Mouse (Mus musculus) kidney, postnatal 36 days (tissue): ENCODE results near the gene Use1.

Experiments used
- DNase-seq, 2 experiments: peaks; one replicate each; pipeline ENCODE4 v3.0.0; 2021 to 2022; ENCODE audit warnings: mixed read lengths in 2 of 2

Use1 gene

DNA sequence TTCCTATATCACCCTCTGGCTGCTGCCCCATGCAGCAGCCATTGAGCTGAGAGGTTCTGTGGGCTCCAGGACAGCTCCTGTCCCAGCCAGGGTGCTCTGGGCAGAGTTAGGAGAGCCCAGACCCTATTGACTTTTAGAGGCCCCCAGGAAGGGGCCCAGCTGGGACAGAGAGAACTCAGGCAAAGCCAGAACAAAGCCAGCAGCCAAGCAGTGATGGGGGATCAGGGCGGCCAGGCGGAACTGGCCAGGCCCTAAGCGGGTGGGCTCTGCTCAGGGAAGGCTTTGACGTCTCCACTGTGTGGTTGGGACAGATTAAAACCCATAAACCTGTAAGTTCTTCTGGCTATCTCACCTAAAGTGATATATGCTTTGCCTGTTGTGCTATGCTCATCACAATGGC, 12.4 kb downstream of the Use1 start:
- DNase-seq, result no peak

DNA sequence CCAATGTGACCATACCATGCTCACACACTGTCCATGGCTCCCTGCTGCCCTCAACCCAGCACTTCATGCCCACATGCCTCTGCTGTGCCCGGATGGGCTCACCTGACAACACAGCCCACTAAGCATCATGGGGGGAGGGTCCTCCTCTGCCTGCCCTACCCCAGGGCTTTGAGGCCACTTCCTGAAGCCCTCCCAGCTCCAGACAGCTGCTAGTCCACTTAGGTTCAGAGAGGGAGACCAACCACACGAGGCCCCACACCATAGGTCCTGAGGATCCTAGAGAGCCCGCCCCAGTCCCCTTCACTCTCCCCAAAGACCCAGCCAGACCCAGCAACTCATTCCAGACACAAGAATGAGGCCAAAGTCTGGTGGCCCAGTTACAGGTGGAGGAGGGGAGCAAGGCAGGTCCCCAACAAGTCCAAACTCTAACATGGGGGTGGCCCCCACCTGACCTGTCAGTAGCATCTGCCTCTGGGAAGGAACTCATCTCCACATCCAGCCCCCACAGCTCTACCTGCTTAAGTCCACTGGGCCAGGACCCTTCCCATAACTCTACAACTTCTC, 12.9 kb downstream of the Use1 start:
- peak; percentile 65 to 76 for DNase-seq

DNA sequence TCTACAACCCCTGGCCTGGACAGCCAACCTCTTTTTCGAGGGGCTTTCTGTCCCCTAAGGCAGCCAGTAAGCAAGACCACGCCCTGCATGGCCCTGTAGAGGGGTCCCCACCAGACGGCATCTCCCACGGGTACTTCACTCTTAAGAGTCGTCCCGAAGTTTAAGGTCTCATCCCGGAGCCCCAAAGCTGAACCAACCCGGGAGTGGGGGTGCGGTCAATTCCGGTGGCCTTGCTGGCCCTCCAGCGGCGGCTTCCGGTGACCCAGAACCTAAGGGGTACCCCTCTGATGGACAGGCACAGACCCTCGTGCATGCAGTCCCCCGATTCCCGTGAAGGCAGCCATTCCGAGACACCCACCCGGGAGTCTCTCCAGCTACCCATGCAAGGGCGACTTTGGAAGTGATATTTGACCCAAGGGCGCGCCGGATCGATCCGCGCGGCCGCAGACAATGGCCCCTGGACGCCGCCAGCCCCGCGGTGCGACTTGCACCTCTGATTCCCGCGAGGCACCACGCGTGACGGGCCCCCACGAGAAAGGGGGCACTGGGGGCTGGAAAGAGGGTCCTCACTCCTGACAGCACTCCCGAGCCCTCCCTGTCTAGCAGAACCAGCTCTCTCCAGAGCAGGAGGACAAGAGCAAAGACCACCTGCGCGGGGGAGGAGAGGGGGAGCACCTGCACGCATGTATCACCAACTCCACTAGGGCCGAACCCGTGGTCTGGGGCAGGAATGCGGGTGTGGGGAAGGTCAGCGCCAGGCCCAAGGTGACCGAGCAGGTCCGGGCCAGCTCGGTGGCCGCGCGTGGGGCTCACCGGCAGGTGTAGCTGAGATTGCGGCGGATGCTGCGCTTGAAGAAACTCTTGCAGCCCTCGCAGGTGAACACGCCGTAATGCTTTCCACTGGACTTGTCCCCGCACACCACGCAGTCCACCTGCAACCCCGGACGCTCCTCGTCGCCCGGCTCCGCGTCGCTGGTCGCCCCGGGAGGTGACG, 13.8 kb downstream of the Use1 start:
- DNase-seq, result peak in 1 of 2 experiments; percentile 66

DNA sequence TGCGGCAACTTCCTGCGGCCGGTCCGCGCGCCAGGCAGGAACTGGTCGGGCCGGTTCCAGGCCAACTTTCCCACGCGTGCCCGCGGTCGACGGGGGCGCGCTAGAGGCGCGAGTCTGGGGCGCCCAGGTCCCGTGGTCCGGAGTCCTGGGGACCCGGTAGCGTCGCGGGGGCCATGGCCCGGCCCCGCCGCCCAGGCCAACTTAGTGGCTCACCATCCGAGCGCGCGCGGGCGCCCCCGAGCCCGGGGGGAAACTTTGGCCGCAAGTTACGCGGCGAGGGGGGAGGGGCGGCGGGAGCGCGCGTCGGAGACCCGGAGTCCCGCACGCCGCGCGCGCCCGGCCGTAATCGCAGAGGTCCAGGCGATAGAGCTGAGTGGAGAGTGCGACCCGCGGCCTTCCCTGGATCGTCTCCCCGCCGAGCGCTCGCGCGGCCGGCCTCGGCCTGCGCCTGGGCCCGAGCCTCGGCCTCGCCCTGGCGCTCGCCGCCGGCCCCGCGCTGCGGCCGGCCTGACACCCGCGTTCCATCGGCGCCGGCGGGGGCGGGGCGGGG, 14.8 kb downstream of the Use1 start, which contains the start of gene Nr2f6:
Gene Nr2f6, minus strand, starts transcription at position 540 of the 550 bp plus-strand sequence.
- DNase-seq, result peak; percentile 67 to 86

DNA sequence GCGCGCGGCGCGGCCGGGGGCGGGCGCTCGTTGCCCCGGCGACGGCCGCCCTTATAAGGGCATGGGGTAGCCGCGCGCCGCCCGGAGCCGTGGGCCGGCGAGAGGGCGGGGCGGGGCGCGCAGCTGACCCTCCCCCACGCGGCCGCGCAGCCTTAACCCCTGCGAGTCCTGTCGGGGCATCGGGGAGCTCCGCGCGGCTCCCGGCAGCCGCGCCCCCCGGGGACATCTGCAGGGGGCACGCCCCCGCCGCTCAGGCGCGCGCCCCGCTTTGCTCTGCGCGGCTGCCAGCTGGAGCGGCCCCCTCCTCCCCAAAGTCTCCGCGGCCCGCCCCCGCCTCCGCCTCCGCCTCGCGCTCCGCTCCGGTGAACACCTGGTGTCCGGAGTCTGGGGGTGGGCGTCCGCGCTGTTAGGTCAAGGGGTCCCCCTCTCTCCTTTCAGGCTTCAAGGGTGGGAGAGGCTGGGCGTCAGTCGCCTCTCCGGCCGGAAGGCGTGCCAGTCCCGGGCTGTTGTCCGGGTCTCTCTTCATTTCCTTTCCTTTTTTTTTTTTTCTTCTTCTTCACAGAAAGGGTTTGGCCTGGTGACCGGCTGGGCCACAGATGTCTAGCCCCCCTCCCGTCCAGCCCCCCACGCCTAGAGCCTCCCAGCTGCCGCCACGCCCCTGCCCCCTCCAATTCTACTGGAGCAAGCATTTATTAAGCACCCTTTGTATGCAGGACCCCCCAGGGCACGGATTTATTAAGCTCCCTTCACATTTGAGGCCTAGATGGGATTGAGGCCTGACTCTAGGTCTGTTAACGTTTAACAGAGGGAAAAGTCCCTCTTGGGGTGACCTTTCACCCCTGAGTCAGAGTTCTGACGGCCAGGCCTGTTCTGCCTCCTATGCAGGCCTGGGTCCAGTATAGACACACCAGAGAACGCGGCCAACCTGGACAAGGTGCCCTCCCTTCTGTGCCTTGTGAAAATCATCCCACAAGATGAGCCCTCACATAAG, 15.6 kb downstream of the Use1 start:
- DNase-seq, result peak; percentile 92 to 94

DNA sequence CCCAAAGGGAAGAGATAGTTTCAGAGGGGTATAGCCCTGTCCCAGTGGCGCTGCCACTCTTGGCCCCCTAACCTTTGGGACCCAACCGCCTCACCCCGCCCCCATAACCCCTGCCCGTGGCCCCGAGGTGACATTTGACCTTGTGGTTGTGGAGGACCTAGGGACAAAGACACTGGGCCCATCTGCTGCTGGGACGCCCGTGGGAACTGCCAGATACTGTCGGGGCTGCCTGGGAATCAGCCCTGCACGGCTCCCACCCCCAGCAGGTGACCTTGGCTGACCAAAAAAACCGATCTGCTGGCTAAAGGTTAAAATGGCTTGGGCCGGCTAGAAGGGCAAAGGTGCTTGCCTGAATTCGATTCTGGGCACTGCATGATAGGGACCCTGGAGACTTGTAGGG, 16.7 kb downstream of the Use1 start:
- DNase-seq, result peak in 1 of 2 experiments; percentile 61

DNA sequence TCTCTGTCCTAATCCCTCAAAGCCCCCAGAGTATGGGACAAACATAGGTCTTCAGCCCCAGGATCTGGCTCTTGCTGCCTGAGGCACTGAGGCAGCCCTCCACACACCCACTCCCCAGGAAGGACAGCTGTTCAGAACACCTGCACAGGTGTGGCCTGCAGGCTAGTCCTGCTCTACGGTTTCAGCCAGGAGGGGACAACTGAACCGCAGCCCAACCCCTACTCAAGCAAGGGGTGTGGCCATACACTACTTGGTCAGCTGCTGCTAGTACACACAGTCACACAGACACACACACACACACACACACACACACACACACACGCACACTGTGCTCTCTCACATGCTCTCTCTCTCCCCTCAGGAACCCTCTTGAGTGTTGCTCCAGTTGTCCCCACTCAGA, 17.2 kb downstream of the Use1 start:
- no peak for DNase-seq

DNA sequence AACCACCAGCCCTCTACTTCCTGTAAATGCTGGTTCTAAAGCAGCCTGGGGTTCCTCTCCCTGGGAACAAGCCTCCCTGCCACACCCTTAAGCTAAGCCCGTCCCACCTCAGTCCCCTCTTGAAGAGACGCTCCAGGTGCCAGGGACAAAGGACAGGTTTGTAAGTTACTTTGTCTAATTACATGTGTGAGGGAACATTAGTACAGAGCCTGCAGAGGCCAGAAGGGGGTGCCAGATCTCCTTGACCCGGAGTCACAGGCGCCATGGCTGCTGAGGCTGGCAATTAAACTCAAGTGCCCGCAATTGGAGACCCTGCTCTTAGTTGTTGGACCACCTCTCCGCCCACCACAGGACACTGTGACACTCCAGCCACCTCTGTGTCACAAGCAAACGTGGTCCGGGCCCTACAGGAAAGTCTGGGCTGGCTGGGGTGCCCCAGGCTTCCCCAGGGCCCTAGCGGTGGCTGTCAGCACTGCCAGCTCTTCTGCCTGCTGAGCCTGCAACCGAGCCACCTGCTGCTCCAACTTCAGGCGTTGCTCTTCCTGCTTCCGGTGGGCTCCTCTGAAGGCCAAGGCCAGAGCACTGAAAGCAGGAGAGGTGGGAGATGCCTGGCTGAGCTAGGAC, 18.7 kb downstream of the Use1 start:
- DNase-seq, result peak in 1 of 2 experiments; percentile 61

DNA sequence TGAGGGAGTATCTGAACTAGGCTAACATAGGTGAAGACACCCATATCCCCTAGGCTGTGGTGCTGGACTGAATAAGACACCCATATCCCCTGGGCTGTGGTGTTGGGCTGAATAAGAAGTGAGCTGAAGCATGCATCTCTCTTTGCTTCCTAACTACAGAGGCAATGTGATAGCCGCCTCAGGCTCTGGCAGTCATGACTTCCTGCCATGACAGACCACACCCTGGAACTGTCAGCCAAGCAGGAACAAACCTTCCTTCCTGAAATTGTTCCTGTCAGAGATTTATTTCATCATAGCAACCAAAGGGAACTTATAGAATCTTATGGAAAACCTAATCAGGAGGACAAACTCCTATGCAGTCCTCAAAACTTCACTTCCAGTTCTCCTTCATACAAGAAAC, 21.6 kb downstream of the Use1 start:
- no peak for DNase-seq

DNA sequence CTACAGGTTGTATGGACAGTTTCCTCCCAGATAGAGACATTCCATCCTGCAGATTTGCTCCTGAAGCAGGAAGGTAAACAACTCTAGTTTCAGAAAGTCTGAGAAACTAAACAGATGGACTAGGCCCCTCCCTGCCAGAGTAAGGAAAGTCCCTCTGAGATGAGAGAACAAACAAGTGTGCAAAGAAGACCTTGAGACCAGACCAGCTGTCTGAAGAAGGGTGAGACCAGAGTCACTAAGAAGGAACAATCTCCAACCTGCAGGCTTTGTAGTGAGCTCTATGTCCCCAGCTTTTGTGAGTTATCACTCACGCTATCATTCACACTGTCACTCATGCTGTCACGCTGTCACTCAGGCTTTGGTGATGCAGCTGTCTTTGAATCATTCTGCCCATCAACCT, 25.0 kb downstream of the Use1 start:
- no peak for DNase-seq

DNA sequence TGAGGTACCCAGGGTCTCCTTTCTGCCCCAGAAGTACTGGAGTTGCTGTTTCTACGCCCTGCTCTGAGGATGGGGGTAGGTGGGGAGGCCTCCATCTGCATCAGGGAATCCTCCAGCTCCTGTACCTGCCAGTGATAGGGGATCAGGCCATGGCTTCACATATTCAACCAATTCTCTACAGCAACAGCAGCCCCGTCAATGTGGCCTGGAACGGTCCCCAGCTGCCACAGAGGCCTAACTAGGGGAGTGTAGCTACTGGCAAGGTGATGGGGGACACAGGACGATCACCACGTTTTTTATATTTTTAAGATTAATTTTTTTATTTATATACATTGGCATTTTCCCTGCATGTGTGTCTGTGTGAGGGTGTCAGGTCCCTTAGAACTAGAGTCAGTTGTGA, 25.7 kb downstream of the Use1 start:
- no peak for DNase-seq

DNA sequence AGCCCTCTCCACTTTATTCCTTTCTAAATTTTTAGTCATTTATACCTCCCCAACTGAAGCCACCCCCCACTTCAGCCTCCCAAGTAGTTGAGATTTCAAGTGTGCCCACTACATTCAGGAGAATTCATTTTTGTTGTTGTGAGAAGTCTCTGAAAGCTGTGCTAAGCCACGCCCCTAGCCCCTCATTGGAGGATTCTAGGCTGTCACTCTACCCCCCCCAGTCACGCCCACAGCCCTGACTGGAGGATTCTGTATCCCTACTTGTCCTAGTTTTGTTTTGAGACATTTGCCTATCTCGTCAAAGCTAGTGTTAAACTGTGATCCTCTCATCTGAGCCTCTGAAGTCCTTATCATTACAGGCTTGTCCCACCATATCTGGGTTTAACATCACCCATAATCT, 26.2 kb downstream of the Use1 start:
- peak in 1 of 2 experiments; percentile 77 for DNase-seq

DNA sequence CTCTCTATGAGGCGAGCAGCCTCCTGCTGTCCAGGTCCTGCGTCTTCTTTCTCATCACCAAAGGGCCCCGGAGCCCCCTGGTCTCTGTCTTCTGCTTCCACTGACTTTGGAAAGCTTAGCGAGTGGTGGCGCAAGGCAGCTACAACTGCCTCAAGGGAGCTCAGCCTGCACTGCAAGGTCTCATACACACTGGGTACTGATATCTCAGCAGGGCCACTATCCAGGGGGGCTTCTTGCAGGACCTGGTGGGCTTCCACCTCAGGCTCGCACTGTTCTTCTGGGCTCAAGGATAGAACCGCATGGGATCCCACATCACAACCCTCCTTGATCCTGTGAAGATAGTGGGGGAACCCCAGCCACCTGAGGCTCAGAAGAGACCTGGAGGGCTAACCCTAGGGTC, 27.8 kb downstream of the Use1 start:
- no peak for DNase-seq

DNA sequence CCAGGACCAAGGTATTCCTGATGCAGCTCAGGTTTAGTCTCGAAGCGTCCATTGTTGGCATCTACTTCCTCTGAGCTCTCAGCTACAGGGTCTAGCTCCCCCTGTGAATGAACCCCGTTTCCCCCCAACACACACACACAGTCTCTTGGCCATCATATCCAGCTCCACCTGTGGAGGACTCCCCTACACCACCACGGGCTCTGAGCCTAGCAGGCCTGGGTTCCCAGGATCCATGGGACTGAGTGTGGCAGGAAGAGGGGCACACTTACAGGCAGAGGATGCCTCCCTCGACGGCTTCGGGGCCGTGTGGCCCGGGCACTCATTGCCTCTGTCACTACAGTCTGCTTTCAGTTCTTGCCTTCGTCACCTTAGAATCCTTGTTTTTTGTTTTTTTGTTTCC, 28.4 kb downstream of the Use1 start:
- no peak for DNase-seq

DNA sequence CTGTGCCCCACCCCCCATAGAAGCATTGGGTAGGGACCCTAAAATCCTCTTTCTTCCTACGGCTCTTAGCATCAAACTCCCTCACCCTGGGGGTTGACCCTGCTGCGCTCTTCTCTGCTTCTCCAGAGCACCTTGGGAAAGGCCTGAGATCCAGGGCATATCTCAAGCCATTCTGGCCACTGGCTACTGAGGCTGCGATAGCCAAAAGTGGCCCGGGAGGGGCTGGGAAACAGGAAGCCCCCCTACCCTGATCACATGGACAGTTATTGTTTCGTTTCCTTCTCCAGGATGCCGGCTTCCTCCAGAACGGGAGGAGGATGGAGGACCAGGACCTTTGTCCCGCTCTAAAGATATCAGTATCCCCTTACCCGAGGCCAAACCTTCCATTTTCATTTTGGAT, 29.0 kb downstream of the Use1 start, which contains the start of gene Ushbp1:
Gene Ushbp1, minus strand, starts transcription at position 174 of the 400 bp plus-strand sequence.
- DNase-seq, result peak; percentile 67 to 69

DNA sequence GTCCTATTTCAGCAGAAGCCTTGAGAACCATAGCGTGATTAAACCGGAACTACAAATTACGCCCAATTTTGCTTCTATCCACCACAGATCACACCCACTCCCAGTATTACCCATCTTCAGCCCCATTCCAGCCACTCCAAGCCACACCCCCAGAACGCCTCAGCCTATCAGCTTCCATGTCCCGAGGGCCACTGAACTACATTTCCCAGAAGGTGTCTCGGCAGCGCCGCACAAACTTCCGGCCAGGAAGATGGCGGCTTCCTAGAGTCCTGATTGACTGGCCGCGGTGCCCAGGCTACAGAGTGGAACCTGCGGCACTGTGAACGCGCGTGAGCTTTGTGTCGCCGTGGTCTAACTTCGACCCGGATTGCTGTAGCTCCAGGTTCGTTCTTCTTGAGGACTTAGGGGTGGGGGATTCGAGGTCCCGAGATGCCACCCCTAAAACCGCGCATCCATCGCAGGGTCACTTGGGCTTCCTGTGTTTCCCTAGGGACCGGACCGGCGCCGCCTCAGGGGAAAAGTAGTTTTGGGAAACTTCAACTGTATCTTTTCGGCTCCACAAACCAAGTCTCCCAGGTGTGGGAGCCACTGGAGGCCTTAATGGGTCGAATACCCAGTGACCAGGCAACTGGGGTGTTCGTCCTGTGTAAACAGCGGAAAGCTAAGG, 30.1 kb downstream of the Use1 start, which contains the start of gene Babam1:
Gene Babam1, plus strand, starts transcription at position 223 of the 667 bp plus-strand sequence.
- DNase-seq, result peak; percentile 95 to 98

DNA sequence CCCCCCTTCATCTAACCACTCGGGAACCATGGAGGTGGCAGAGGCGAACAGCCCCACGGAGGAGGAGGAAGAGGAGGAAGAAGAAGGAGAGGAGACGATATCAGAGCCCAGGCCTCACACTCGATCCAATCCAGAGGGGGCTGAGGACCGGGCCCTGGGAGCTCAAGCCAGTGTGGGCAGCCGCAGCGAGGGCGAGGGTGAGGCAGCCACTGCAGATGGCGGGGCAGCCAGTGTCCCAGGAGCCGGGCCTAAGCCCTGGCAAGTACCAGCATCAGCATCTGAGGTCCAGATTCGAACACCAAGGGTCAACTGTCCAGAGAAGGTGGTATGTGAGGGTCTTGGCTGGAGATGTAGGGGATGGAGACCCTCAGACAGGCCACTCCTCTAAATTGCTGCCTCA, 31.1 kb downstream of the Use1 start:
- DNase-seq, result no peak

DNA sequence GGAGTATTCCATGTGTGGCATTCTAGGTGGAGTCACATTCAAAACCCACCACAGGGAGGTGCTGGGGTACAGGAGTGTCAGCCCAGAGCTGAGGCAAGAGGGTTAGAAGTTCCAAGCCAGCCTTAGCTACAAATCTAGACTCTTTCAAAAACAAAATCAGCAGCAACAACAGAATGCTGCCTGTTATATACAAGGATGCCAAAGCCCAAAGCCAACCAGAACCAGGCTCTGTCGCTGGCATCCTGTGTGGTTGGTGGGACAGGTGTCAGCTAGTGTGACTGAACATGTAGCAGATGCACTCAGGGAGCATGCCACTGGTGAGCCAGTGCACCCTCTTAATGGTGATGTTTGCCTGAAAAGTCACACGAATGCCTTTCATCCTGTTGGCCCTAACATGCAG, 34.2 kb downstream of the Use1 start:
- no peak for DNase-seq

DNA sequence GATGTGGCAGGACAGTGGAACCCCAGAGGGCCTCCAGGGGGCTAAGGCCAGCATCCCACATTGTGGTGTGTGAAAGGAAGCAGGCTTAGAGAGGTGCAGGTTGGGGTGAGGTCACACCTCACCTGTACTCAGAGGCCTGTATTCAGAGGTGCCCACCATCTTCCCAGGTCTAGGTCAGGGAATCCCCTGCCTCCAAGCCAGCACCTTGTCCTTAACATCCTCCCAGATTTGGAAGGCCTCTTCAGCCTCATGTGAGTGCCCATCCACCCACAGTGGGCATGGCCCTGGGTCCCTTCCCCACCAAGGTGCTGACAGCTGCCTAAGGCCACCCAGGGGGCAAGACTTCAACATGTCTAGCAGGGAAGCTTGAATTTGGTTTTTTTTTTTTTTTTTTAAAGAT, 34.8 kb downstream of the Use1 start:
- DNase-seq, result no peak

DNA sequence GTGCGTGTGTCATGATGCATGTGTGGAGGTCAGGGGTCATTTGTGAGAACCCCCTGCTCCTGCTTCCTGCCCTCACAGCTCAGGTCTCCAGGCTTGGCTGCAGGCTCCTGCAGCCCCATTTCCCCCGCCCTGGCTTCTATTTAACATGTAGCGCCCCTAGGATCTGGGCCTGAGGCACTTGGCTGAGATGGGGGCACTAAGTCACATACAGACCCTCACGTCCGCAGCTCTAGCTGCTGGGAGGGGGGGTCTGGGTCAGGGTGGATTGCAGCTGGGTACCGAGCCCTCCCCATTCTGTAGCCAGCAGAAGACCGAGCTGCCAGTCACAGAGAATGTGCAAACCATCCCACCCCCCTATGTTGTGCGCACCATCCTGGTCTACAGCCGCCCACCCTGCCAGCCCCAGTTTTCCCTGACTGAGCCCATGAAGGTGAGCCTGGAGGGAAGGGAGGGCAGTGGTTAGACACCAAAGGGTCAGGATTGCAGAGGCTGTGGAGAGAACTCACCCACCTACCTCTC, 35.9 kb downstream of the Use1 start:
- no peak for DNase-seq
